Mouse (Mus musculus) testis, adult 2 months (tissue): ENCODE results near the gene Cnot2. TPM values are rescaled to one million over a fixed set of nuclear protein-coding genes. Genes with fewer than 3 reads are reported as not detected.
"Not testable (repeated sequence)": the region's sequence is repeated elsewhere in the genome, so short reads cannot be mapped to it uniquely, and the experiment has no call there.

Experiments
- H3K27ac ChIP-seq: fragments of 200-500 bp; 2 replicates; pipeline ENCODE4 v1.5.1; 2012; ENCODE audit warnings: low read depth, low read length; ENCODE audit not compliant: control insufficient read depth, insufficient read depth
- H3K27me3 ChIP-seq: fragments of 200-500 bp; 2 replicates; pipeline ENCODE4 v1.6.1; 2012; ENCODE audit warnings: mild to moderate bottlenecking, low read length, moderate library complexity; ENCODE audit not compliant: control insufficient read depth, insufficient read depth
- H3K36me3 ChIP-seq: fragments of 200-500 bp; 2 replicates; pipeline ENCODE4 v1.6.1; 2012; ENCODE audit warnings: mild to moderate bottlenecking, low read length; ENCODE audit not compliant: control insufficient read depth, insufficient read depth
- H3K4me1 ChIP-seq: fragments of 200-500 bp; 2 replicates; pipeline ENCODE4 v1.6.1; 2012; ENCODE audit warnings: low read length; ENCODE audit not compliant: control insufficient read depth, insufficient read depth
- H3K4me3 ChIP-seq: fragments of 200-500 bp; 2 replicates; pipeline ENCODE4 v1.5.1; 2012; ENCODE audit warnings: low read depth, mild to moderate bottlenecking, low read length, moderate library complexity, mixed read lengths; ENCODE audit not compliant: control insufficient read depth
- CTCF ChIP-seq: fragments of 200-500 bp; IDR thresholded peaks from 2 replicates; pipeline ENCODE4 v1.5.1; 2012; ENCODE audit warnings: low read depth, mild to moderate bottlenecking, inconsistent platforms, low read length, moderate library complexity; ENCODE audit not compliant: control insufficient read depth, insufficient read depth, insufficient replicate concordance
- POLR2A ChIP-seq: fragments of 200-500 bp; IDR thresholded peaks from 2 replicates; pipeline ENCODE4 v1.6.1; 2012; ENCODE audit warnings: low read depth, mild to moderate bottlenecking, inconsistent platforms, low read length, moderate library complexity; ENCODE audit not compliant: control insufficient read depth
- polyA plus RNA-seq: library from polyadenylated mRNA; depleted of rRNA; stranded (reverse); fragments of >200 nt; gene quantifications from 2 replicates; pipeline ENCODE4 v1.2.3, GENCODE M21; 2012; rRNA removed

The Cnot2 gene
- polyA plus RNA-seq, result 39.6 and 41.9 TPM in 2 replicates

GRCm38 (mm10) chr10:116581369-116581718 is at the start of gene Cnot2:
Gene Cnot2 (minus strand): TSS chr10:116581511.
- no peaks in the 10 kb centered on the region for H3K27me3 ChIP-seq
- peak within 1 kb of the TSS; percentile 88 for H3K4me3 ChIP-seq
- H3K4me1 ChIP-seq, result peaks cover 2% of the 10 kb centered on the region; the same call in 1 of the 2 replicates
- H3K36me3 ChIP-seq, result no peaks in the 10 kb centered on the region
- H3K27ac ChIP-seq, result peak within 1 kb of the TSS; percentile 73
- no peak for TF ChIP-seq CTCF
- peak; percentile 83 for TF ChIP-seq POLR2A

- Histone ChIP-seq H3K4me3 (no peak overlapping the region), H3K27me3 (no peaks in the 10 kb centered on the region), H3K27ac (no peak overlapping the region), H3K4me1 (no peaks in the 10 kb centered on the region), H3K36me3 (no peaks in the 10 kb centered on the region)
- TF ChIP-seq POLR2A (no peak), CTCF (no peak)
These were observed 47.6 kb upstream of the Cnot2 start for GRCm38 (mm10) chr10:116628926-116629325.

- Histone ChIP-seq H3K4me3 (no peak overlapping the region), H3K27ac (no peak overlapping the region), H3K36me3 (no peaks in the 10 kb centered on the region), H3K27me3 (no peaks in the 10 kb centered on the region), H3K4me1 (no peaks in the 10 kb centered on the region)
- TF ChIP-seq POLR2A, result no peak
- no peak for TF ChIP-seq CTCF
These were observed 44.7 kb upstream of the Cnot2 start for GRCm38 (mm10) chr10:116626009-116626408.

- H3K27ac ChIP-seq, H3K27me3 ChIP-seq, H3K4me1 ChIP-seq, H3K36me3 ChIP-seq, H3K4me3 ChIP-seq: not testable (repeated sequence)
These were observed 31.9 kb upstream of the Cnot2 start for GRCm38 (mm10) chr10:116613250-116613649.

- H3K27ac ChIP-seq, result no peak overlapping the region
- H3K4me3 ChIP-seq, result no peak overlapping the region
- no peaks in the 10 kb centered on the region for H3K36me3 ChIP-seq
- TF ChIP-seq POLR2A (no peak), CTCF (no peak)
- H3K27me3 ChIP-seq, result no peaks in the 10 kb centered on the region
- no peaks in the 10 kb centered on the region for H3K4me1 ChIP-seq
These were observed 23.5 kb upstream of the Cnot2 start for GRCm38 (mm10) chr10:116604905-116605162.

- H3K4me1 ChIP-seq, result no peaks in the 10 kb centered on the region
- H3K27ac ChIP-seq, result no peak overlapping the region
- no peak overlapping the region for H3K4me3 ChIP-seq
- H3K27me3 ChIP-seq, result no peaks in the 10 kb centered on the region
- H3K36me3 ChIP-seq, result no peaks in the 10 kb centered on the region
- TF ChIP-seq CTCF (no peak), POLR2A (no peak)
These were observed 23.0 kb upstream of the Cnot2 start for GRCm38 (mm10) chr10:116604081-116604904.

- Histone ChIP-seq H3K4me1 (no peaks in the 10 kb centered on the region), H3K27me3 (no peaks in the 10 kb centered on the region), H3K4me3 (no peak overlapping the region), H3K27ac (no peak overlapping the region), H3K36me3 (no peaks in the 10 kb centered on the region)
- no peak for TF ChIP-seq POLR2A
- no peak for TF ChIP-seq CTCF
These were observed 17.9 kb upstream of the Cnot2 start for GRCm38 (mm10) chr10:116599056-116599850.
